Mouse (Mus musculus) hindbrain, embryonic 13.5 days (tissue): ENCODE measurements at regions not wholly inside any gene's neighbourhood (a gene's known extent, or its start where the extent isn't known, plus 50 kb on each side); places are given as distances from the start of the nearest gene placed in this dataset.

Experiments
- ATAC-seq: fragments of 200-750 bp; cut with Nextera tagmentation; 2 replicates; pipeline ENCODE4 v1.8.0; 2017; ENCODE audit warnings: moderate TSS enrichment; ENCODE audit not compliant: low FRiP score
- H3K27ac ChIP-seq: fragments of 300-500 bp; sonication (generic); 2 replicates; pipeline ENCODE4 v1.5.1; 2015; ENCODE audit warnings: inconsistent platforms, mild to moderate bottlenecking, moderate library complexity
- H3K27me3 ChIP-seq: fragments of 300-500 bp; sonication (generic); 2 replicates; pipeline ENCODE4 v1.6.1; 2015; ENCODE audit warnings: mild to moderate bottlenecking, inconsistent platforms
- H3K36me3 ChIP-seq: fragments of 300-500 bp; sonication (generic); 2 replicates; pipeline ENCODE4 v1.6.1; 2015; ENCODE audit warnings: mild to moderate bottlenecking, inconsistent platforms
- H3K4me1 ChIP-seq: fragments of 300-500 bp; sonication (generic); replicated peaks from 2 replicates; pipeline ENCODE4 v1.6.1; 2015; ENCODE audit warnings: inconsistent platforms
- H3K4me2 ChIP-seq: fragments of 300-500 bp; sonication (generic); 2 replicates; pipeline ENCODE4 v1.6.1; 2015; ENCODE audit warnings: inconsistent platforms, mild to moderate bottlenecking, moderate library complexity
- H3K4me3 ChIP-seq: fragments of 300-500 bp; sonication (generic); 2 replicates; pipeline ENCODE4 v1.5.1; 2015; ENCODE audit warnings: mild to moderate bottlenecking, inconsistent platforms
- H3K9ac ChIP-seq: fragments of 300-500 bp; sonication (generic); 2 replicates; pipeline ENCODE4 v1.6.1; 2015; ENCODE audit warnings: mild to moderate bottlenecking, inconsistent platforms
- H3K9me3 ChIP-seq: fragments of 300-500 bp; sonication (generic); 2 replicates; pipeline ENCODE4 v1.6.1; 2016; ENCODE audit warnings: inconsistent platforms
- WGBS: fragments of 180-500 bp; shearing (Covaris S2); methylation state at CpG from one replicate; pipeline ENCODE4 v1.1.7; 2015; 5-methylcytosine and 5-hydroxymethylcytosine counted together

DNA sequence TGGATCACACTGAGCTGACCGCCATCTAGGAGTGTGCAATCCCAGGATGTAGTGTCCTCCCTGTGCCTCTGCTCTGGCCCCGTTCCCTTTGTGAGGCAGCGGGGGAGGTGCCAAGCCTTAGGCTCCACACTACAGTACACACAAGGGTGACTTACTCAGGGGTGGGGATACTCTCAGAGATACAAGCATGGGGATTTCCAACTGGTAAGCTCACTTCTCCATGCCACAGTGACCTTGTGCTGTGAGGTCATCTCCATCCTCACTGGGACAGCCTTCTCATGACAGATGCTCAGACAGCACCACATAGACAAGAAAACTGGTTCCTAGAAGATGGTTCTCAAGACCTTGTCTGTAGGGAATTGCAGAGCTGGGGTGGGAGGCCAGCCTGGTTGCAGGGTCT is 445.6 kb downstream of the Ptpru start:
- H3K4me3 ChIP-seq: no peak overlapping the region
- no peak overlapping the region for H3K4me2 ChIP-seq
- WGBS: 83% methylated on average over 3 of the region's 3 CpGs
- no peaks in the 10 kb centered on the region for H3K9me3 ChIP-seq
- no peak for ATAC-seq
- no peaks in the 10 kb centered on the region for H3K27me3 ChIP-seq
- H3K9ac ChIP-seq: no peak overlapping the region
- no peaks in the 10 kb centered on the region for H3K36me3 ChIP-seq
- H3K27ac ChIP-seq: no peak overlapping the region
- peaks cover 38% of the 10 kb centered on the region for H3K4me1 ChIP-seq

DNA sequence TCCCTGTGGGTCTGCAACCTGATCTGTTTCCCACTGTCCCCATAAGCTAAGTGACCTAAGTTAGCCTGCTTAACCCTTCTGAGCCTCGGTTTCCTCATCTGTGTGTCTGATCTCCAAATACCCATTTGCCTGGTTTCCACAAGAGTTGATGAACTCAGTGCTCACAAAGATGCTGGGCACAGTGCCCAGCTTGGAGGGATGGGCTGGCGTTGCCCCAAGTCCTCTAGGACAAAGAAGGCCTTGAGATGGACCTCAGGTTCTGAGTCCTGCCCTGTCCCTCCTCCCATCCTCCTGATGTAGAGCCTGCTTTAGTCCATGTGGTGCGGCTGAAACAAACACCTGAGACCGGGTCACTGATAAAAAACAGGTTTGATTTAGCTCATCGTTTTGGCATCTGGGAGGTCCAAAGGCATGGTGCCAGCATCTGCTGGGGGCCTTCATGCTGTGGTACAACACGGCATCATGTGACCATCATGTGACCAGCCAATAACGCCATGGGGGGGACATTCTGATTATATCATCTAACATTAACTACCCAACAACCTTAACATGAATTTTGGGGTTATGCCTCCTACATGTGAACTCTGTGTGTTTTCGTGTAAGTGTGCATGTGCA is 441.8 kb downstream of the Ptpru start:
- Histone ChIP-seq H3K27ac (no peak overlapping the region), H3K4me2 (no peak overlapping the region), H3K36me3 (no peaks in the 10 kb centered on the region), H3K4me3 (no peak overlapping the region), H3K27me3 (peaks cover 5% of the 10 kb centered on the region; the same call in 1 of the 2 replicates), H3K9ac (no peak overlapping the region), H3K9me3 (no peaks in the 10 kb centered on the region), H3K4me1 (peaks cover 35% of the 10 kb centered on the region)
- ATAC-seq: no peak
- WGBS: 89% methylated on average over 8 of the region's 8 CpGs

DNA sequence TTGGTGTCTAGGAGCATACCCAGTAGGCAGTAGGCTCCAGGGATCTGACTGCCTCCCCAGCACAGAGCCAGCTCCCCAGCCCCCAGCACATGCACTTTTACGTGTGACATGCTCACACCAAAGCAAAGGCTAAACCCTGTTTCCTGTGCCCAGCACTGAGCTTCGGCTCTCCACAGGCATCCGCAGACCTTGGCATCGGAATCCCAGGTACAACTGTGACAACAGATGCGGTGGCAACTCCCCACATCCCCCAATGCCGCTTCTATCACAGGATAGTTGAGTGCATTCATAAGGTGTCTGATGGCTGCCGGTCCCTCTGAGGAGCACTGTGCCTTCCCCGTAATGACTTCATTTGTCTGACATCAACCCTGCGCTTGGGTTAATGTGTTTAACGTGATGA is 440.9 kb downstream of the Ptpru start:
- Histone ChIP-seq H3K9ac (no peak overlapping the region), H3K27me3 (peaks cover 5% of the 10 kb centered on the region; the same call in 1 of the 2 replicates), H3K9me3 (no peaks in the 10 kb centered on the region), H3K27ac (no peak overlapping the region), H3K4me3 (no peak overlapping the region), H3K36me3 (no peaks in the 10 kb centered on the region), H3K4me1 (peaks cover 27% of the 10 kb centered on the region), H3K4me2 (no peak overlapping the region)
- no peak for ATAC-seq
- WGBS: 68% methylated on average over 10 of the region's 10 CpGs

DNA sequence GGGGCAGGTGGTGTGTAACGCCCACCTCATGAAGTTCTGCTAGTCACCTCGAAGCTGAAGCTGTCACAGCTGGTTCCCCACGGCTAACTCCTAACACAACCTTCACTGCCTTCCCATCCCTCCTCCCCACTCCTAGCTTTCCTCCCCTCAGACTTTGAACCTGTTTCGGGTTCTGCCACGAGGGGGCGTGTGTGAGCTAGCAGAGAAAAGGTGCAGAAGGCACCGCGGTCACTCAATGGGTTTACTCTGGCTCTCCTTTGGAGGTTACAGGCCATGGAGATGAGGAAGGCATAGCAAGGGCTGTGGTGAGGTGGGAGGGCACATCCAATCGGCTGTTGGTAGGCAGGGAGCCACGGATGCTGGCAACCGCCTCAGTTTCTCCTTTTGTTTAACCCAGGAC is 437.3 kb downstream of the Ptpru start:
- Histone ChIP-seq H3K36me3 (no peaks in the 10 kb centered on the region), H3K9me3 (no peaks in the 10 kb centered on the region), H3K4me3 (no peak overlapping the region), H3K9ac (no peak overlapping the region), H3K4me2 (no peak overlapping the region), H3K27ac (no peak overlapping the region), H3K27me3 (peaks cover 15% of the 10 kb centered on the region), H3K4me1 (peaks cover 14% of the 10 kb centered on the region)
- WGBS: 20% methylated on average over 11 of the region's 11 CpGs
- no peak for ATAC-seq

DNA sequence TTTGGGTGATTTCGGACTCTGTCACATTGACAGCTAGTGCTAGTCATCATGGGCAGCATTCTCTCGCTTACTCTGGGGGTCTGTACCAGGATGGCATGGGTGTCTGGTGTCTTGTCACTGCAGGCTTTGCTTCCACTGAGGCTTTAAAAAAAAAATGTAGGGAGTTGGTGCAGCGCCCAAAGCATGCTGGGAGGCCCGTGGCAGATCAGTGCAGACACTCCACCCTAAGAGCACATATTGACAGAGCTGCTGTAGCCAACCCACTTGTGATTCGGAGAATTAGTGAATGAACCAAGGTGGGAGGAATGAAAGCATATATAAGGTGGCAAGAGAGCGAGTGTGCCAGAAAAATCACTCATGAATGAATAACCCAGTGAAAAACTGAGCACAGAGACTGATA is 436.8 kb downstream of the Ptpru start:
- Histone ChIP-seq H3K4me1 (peaks cover 15% of the 10 kb centered on the region), H3K36me3 (no peaks in the 10 kb centered on the region), H3K4me3 (no peak overlapping the region), H3K9me3 (no peaks in the 10 kb centered on the region), H3K4me2 (no peak overlapping the region), H3K27ac (no peak overlapping the region), H3K27me3 (peaks cover 15% of the 10 kb centered on the region), H3K9ac (no peak overlapping the region)
- WGBS: 93% methylated on average over 6 of the region's 6 CpGs
- ATAC-seq: no peak

DNA sequence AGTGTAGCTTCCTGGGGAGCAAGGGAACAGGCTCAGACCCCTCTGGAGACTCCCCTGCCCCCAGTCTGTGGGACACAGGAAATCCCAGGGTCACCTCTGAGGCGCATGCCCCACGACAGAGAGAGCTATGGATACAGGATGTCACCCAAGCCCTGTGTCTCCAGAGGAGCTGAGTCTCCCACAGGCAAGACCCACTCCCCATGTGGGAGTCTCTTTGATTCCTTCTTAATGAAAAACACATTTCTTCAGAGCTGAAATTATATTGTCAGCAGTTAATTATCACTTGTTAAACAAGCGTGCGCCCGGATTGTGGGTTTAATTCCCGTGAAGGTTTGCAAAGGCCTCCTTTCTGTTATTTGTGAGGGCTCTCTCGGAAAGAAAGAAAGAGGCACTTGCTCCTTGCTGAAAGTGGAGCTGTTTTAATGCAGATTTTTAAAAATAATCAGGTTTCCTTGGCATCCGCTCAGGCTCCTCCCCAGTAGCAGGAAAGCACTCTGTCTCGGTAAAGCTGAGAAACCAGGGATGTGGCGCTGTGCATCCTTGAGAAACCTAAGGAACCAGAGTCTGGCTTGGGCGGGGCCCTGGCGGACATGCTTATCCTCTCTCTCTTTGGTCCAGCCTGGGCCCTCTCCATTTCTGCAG is 432.6 kb downstream of the Ptpru start:
- H3K9me3 ChIP-seq: no peaks in the 10 kb centered on the region
- no peak overlapping the region for H3K4me2 ChIP-seq
- peaks cover 16% of the 10 kb centered on the region for H3K4me1 ChIP-seq
- H3K36me3 ChIP-seq: no peaks in the 10 kb centered on the region
- 0 out of 2 replicates have a peak overlapping the region, but pooled peaks have one; percentile 6 for H3K27ac ChIP-seq
- H3K4me3 ChIP-seq: no peak overlapping the region
- WGBS: 54% methylated on average over 12 of the region's 12 CpGs
- ATAC-seq: no peak
- H3K27me3 ChIP-seq: peaks cover 33% of the 10 kb centered on the region
- H3K9ac ChIP-seq: no peak overlapping the region

DNA sequence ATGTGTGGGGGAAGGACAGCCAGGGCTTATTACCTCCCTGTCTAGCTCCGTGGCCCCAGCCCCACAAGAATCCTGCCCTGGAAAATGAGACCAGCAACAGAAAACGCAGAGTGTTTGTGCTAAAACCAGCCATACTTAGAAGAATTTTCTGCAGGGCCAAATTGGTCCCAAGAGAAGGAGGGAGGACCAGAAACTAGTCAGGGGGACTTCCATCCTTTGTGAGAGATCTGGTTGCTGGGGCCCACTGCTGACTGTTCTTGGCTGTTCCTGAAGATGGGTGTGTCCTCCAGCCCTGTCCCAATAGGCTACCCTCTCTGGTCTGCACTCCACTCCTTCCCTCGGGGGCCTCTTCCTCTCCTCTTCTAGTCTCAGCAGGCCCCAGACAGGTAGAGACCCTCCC is 430.6 kb downstream of the Ptpru start:
- Histone ChIP-seq H3K4me2 (no peak overlapping the region), H3K9me3 (no peaks in the 10 kb centered on the region), H3K36me3 (no peaks in the 10 kb centered on the region), H3K4me1 (peaks cover 29% of the 10 kb centered on the region), H3K27me3 (peaks cover 31% of the 10 kb centered on the region), H3K27ac (no peak overlapping the region), H3K4me3 (no peak overlapping the region), H3K9ac (no peak overlapping the region)
- no peak for ATAC-seq
- WGBS: 60% methylated on average over 3 of the region's 3 CpGs

DNA sequence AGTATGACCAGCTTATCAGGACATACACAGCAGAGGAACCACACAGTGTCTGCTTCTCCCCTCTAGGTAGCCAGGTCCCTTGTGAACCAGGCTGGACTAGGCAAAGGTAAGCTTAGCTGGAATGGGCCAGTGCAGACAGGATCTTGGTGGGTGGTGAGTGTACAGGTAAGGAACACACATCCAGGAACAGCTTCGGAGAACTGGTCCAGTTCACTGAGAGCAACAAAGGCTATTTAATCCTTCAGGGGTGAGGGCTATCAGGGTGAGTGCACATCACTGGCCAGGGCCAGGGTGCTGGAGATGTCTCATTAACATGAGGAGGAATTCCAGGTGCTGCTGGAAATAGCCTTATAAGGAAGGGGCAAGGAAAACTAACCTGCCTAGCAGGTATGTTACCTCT is 429.4 kb downstream of the Ptpru start:
- ATAC-seq: no peak
- 80% methylated on average over 1 of the region's 1 CpGs for WGBS
- no peak overlapping the region for H3K9ac ChIP-seq
- H3K27ac ChIP-seq: no peak overlapping the region
- no peaks in the 10 kb centered on the region for H3K36me3 ChIP-seq
- H3K4me1 ChIP-seq: peaks cover 34% of the 10 kb centered on the region
- no peaks in the 10 kb centered on the region for H3K9me3 ChIP-seq
- H3K4me2 ChIP-seq: no peak overlapping the region
- H3K27me3 ChIP-seq: peaks cover 24% of the 10 kb centered on the region
- no peak overlapping the region for H3K4me3 ChIP-seq

DNA sequence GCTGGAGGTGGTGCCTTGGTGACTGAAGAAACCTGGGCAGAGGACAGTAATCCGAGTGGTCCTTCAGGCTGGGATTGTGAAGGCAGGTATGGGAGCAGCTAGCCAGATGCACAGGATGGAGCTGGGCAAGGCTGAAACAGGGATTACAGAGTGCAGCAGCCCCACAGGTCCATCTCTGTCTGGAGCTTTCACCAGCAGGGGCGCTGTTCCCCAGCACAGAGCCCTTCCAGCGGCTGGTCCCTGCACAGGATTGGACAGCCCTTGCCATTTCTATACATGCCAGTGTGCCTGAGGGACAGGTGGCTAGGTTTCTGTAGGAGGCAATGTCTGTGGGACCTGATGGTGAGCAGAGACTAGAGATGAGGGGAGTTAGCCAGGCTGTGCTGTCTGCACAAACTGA is 428.3 kb downstream of the Ptpru start:
- H3K27ac ChIP-seq: no peak overlapping the region
- no peak overlapping the region for H3K4me2 ChIP-seq
- peaks cover 34% of the 10 kb centered on the region for H3K4me1 ChIP-seq
- H3K9ac ChIP-seq: no peak overlapping the region
- WGBS: 34% methylated on average over 3 of the region's 3 CpGs
- H3K4me3 ChIP-seq: no peak overlapping the region
- peaks cover 22% of the 10 kb centered on the region for H3K27me3 ChIP-seq
- no peaks in the 10 kb centered on the region for H3K36me3 ChIP-seq
- 0 out of 2 replicates have a peak, but pooled peaks have one; percentile 31 for ATAC-seq
- H3K9me3 ChIP-seq: no peaks in the 10 kb centered on the region

DNA sequence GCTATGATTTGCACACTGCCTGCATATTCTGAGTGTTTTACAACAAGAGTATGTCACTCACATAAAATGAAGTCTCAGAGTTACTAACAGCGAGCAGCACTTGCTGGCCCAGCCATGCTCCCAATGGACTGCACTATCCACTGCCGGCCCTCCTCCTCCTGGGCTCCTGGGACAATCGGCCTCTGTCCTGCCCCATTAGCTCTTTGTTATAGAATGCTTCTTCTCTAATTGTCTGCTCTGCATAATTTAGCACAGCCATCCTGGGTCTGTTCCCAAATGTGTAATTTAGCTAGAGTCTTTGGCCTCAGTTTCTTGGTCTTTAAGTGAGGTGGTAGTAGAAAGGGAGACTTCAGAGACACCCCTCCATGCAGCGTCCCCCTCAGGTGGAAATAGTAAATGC is 426.2 kb downstream of the Ptpru start:
- Histone ChIP-seq H3K4me1 (peaks cover 31% of the 10 kb centered on the region), H3K27me3 (peaks cover 25% of the 10 kb centered on the region), H3K4me2 (no peak overlapping the region), H3K9me3 (no peaks in the 10 kb centered on the region), H3K27ac (no peak overlapping the region), H3K36me3 (no peaks in the 10 kb centered on the region), H3K4me3 (no peak overlapping the region), H3K9ac (no peak overlapping the region)
- WGBS: 36% methylated on average over 4 of the region's 4 CpGs
- ATAC-seq: no peak

DNA sequence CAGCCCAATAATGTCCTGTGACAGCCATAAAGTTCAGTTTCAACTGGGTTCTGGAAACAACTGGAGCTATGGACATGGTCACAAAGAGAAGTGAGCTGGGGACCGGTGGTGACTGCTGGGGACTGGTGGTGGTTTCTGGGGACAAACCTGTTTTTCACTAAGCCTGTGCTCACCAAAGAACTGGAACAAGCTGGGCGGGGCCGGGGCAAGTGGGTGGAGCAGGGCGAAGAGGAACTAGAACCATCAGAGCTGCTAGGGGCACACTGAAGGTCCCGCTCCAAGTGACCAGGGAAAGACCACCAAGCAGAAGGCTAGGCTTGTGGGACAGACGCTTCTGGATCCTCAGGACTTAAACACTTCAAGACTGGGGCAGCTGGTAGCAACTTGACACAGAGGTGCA is 424.7 kb downstream of the Ptpru start:
- Histone ChIP-seq H3K4me2 (no peak overlapping the region), H3K36me3 (no peaks in the 10 kb centered on the region), H3K4me3 (no peak overlapping the region), H3K9ac (no peak overlapping the region), H3K27ac (no peak overlapping the region), H3K9me3 (no peaks in the 10 kb centered on the region), H3K27me3 (peaks cover 22% of the 10 kb centered on the region), H3K4me1 (peaks cover 22% of the 10 kb centered on the region)
- no peak for ATAC-seq
- 86% methylated on average over 6 of the region's 6 CpGs for WGBS

DNA sequence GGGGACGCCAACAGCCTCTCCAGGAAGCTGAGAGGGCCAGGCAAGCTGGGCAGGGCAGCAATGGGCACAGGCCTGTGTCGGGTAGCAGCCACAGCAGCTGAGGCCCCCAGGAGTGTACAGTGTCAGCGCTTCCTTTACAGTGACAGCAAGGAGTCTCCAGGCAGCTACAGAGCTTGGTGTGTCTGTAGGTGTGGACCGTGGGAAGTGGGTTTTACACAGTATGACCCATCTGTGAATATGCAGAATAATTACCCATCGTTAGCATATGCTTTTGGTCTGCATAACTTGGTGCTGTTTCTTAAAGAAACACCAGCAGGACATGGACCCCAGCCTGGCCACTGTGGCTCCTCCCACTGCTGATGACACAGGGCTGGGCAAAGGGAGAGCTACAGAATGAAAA is 422.6 kb downstream of the Ptpru start:
- no peak overlapping the region for H3K4me3 ChIP-seq
- no peak overlapping the region for H3K27ac ChIP-seq
- no peaks in the 10 kb centered on the region for H3K36me3 ChIP-seq
- H3K27me3 ChIP-seq: peaks cover 7% of the 10 kb centered on the region; the same call in 1 of the 2 replicates
- WGBS: 74% methylated on average over 5 of the region's 5 CpGs
- peaks cover 22% of the 10 kb centered on the region for H3K4me1 ChIP-seq
- no peak for ATAC-seq
- H3K9me3 ChIP-seq: no peaks in the 10 kb centered on the region
- H3K4me2 ChIP-seq: no peak overlapping the region
- H3K9ac ChIP-seq: no peak overlapping the region

DNA sequence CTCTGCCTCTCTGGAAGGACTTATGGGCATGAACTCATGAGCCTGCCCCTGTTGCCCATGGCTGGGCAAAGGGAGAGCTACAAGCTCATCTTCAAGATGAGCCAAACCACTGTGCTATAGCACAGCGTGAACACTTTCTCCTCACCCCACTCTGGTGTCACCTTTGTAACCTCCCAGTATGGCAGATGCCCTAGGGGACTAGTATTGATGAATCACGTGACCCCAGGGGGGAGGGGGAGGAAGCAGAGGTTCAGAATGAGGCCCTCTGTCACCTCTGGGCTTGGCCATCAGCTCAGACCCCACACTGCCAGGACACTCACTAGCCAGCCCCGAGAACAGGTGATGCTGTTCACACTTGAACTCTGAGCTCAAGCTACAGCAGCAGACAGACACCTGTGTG is 421.9 kb downstream of the Ptpru start:
- no peak for ATAC-seq
- 54% methylated on average over 3 of the region's 3 CpGs for WGBS
- Histone ChIP-seq H3K4me2 (no peak overlapping the region), H3K9ac (no peak overlapping the region), H3K27ac (no peak overlapping the region), H3K9me3 (no peaks in the 10 kb centered on the region), H3K36me3 (no peaks in the 10 kb centered on the region), H3K27me3 (peaks cover 3% of the 10 kb centered on the region; the same call in 1 of the 2 replicates), H3K4me3 (no peak overlapping the region), H3K4me1 (peaks cover 21% of the 10 kb centered on the region)
